Mouse (Mus musculus): Measurements from ENCODE around the gene Pgm2l1. TPM values are rescaled to one million over a fixed set of nuclear protein-coding genes. Genes with fewer than 3 reads are reported as not detected.
"Not testable (repeated sequence)": the region's sequence is repeated elsewhere in the genome, so short reads cannot be mapped to it uniquely, and the experiment has no call there.

The Pgm2l1 gene
- polyA plus RNA-seq, 1 experiment: 0.81 TPM

- no peak overlapping the region for H3K4me3 ChIP-seq (replicated peaks)
- peaks cover 5% of the 10 kb centered on the region; the same call in 1 of the 2 replicates for H3K36me3 ChIP-seq (ENCODE audit: control insufficient read depth)
- H3K27me3 ChIP-seq (ENCODE audit: control insufficient read depth): no peaks in the 10 kb centered on the region
- TF ChIP-seq GATA1 (IDR thresholded peaks at IDR 0.05; ENCODE audit: low read length) (no peak), TAL1 (IDR thresholded peaks at IDR 0.05; ENCODE audit: low read length) (no peak)
- no peaks in the 10 kb centered on the region for H3K9me3 ChIP-seq (ENCODE audit: control insufficient read depth, low read length)
- H3K4me1 ChIP-seq (ENCODE audit: control insufficient read depth): peaks cover 21% of the 10 kb centered on the region
Measured at GRCm38 (mm10) chr7:100240601-100241000, 13.4 kb downstream of the Pgm2l1 start.

- Histone ChIP-seq H3K9me3 (ENCODE audit: control insufficient read depth, low read length) (no peaks in the 10 kb centered on the region), H3K4me1 (ENCODE audit: control insufficient read depth) (peaks cover 22% of the 10 kb centered on the region), H3K4me3 (replicated peaks) (no peak overlapping the region), H3K27me3 (ENCODE audit: control insufficient read depth) (no peaks in the 10 kb centered on the region), H3K36me3 (ENCODE audit: control insufficient read depth) (peaks cover 5% of the 10 kb centered on the region; the same call in 1 of the 2 replicates)
- TF ChIP-seq GATA1 (IDR thresholded peaks at IDR 0.05; ENCODE audit: low read length) (no peak), TAL1 (IDR thresholded peaks at IDR 0.05; ENCODE audit: low read length) (no peak)
Measured at GRCm38 (mm10) chr7:100243007-100243406, 15.8 kb downstream of the Pgm2l1 start.

GRCm38 (mm10) chr7:100244225-100244624 is 17.0 kb downstream of the Pgm2l1 start:
- no peak for TF ChIP-seq TAL1 (IDR thresholded peaks at IDR 0.05; ENCODE audit: low read length)
- TF ChIP-seq GATA1 (IDR thresholded peaks at IDR 0.05; ENCODE audit: low read length): no peak
- H3K27me3 ChIP-seq (ENCODE audit: control insufficient read depth): no peaks in the 10 kb centered on the region
- peaks cover 20% of the 10 kb centered on the region for H3K4me1 ChIP-seq (ENCODE audit: control insufficient read depth)
- H3K36me3 ChIP-seq (ENCODE audit: control insufficient read depth): peaks cover 5% of the 10 kb centered on the region; the same call in 1 of the 2 replicates
- H3K4me3 ChIP-seq (replicated peaks): no peak overlapping the region
- H3K9me3 ChIP-seq (ENCODE audit: control insufficient read depth, low read length): no peaks in the 10 kb centered on the region

- no peaks in the 10 kb centered on the region for H3K9me3 ChIP-seq (ENCODE audit: control insufficient read depth, low read length)
- no peaks in the 10 kb centered on the region for H3K27me3 ChIP-seq (ENCODE audit: control insufficient read depth)
- TF ChIP-seq TAL1 (IDR thresholded peaks at IDR 0.05; ENCODE audit: low read length) (no peak), GATA1 (IDR thresholded peaks at IDR 0.05; ENCODE audit: low read length) (no peak)
- H3K36me3 ChIP-seq (ENCODE audit: control insufficient read depth): peaks cover 4% of the 10 kb centered on the region; the same call in 1 of the 2 replicates
- H3K4me3 ChIP-seq (replicated peaks): no peak overlapping the region
- H3K4me1 ChIP-seq (ENCODE audit: control insufficient read depth): peaks cover 23% of the 10 kb centered on the region
Measured at GRCm38 (mm10) chr7:100245176-100245575, 18.0 kb downstream of the Pgm2l1 start.

- Histone ChIP-seq H3K4me3 (replicated peaks) (peak overlapping the region; percentile 33), H3K27me3 (ENCODE audit: control insufficient read depth) (no peaks in the 10 kb centered on the region), H3K36me3 (ENCODE audit: control insufficient read depth) (peaks cover 32% of the 10 kb centered on the region), H3K4me1 (ENCODE audit: control insufficient read depth) (peaks cover 15% of the 10 kb centered on the region), H3K9me3 (ENCODE audit: control insufficient read depth, low read length) (no peaks in the 10 kb centered on the region)
- TF ChIP-seq GATA1 (IDR thresholded peaks at IDR 0.05; ENCODE audit: low read length) (no peak), TAL1 (IDR thresholded peaks at IDR 0.05; ENCODE audit: low read length) (no peak)
Measured at GRCm38 (mm10) chr7:100250667-100251066, 23.5 kb downstream of the Pgm2l1 start.

- Histone ChIP-seq H3K27me3 (ENCODE audit: control insufficient read depth) (no peaks in the 10 kb centered on the region), H3K9me3 (ENCODE audit: control insufficient read depth, low read length) (no peaks in the 10 kb centered on the region), H3K36me3 (ENCODE audit: control insufficient read depth) (peaks cover 53% of the 10 kb centered on the region), H3K4me1 (ENCODE audit: control insufficient read depth) (no peaks in the 10 kb centered on the region), H3K4me3 (replicated peaks) (no peak overlapping the region)
- TF ChIP-seq GATA1 (IDR thresholded peaks at IDR 0.05; ENCODE audit: low read length): no peak
Measured at GRCm38 (mm10) chr7:100262350-100262749, 35.2 kb downstream of the Pgm2l1 start.

GRCm38 (mm10) chr7:100264934-100265333 is 37.7 kb downstream of the Pgm2l1 start:
- not testable (repeated sequence) for H3K4me3 ChIP-seq (replicated peaks); H3K4me1 ChIP-seq (ENCODE audit: control insufficient read depth); H3K9me3 ChIP-seq (ENCODE audit: control insufficient read depth, low read length); H3K27me3 ChIP-seq (ENCODE audit: control insufficient read depth)
- peaks cover 60% of the 10 kb centered on the region for H3K36me3 ChIP-seq (ENCODE audit: control insufficient read depth)

GRCm38 (mm10) chr7:100272369-100272768 is 45.2 kb downstream of the Pgm2l1 start:
- Histone ChIP-seq H3K27me3 (ENCODE audit: control insufficient read depth) (no peaks in the 10 kb centered on the region), H3K36me3 (ENCODE audit: control insufficient read depth) (peaks cover 29% of the 10 kb centered on the region), H3K9me3 (ENCODE audit: control insufficient read depth, low read length) (no peaks in the 10 kb centered on the region), H3K4me1 (ENCODE audit: control insufficient read depth) (no peaks in the 10 kb centered on the region), H3K4me3 (replicated peaks) (no peak overlapping the region)
- no peak for TF ChIP-seq TAL1 (IDR thresholded peaks at IDR 0.05; ENCODE audit: low read length)
- TF ChIP-seq GATA1 (IDR thresholded peaks at IDR 0.05; ENCODE audit: low read length): no peak

GRCm38 (mm10) chr7:100274507-100274906 is 47.3 kb downstream of the Pgm2l1 start:
- H3K36me3 ChIP-seq (ENCODE audit: control insufficient read depth): peaks cover 18% of the 10 kb centered on the region
- H3K4me1 ChIP-seq (ENCODE audit: control insufficient read depth): no peaks in the 10 kb centered on the region
- no peaks in the 10 kb centered on the region for H3K9me3 ChIP-seq (ENCODE audit: control insufficient read depth, low read length)
- H3K27me3 ChIP-seq (ENCODE audit: control insufficient read depth): no peaks in the 10 kb centered on the region
- TF ChIP-seq GATA1 (IDR thresholded peaks at IDR 0.05; ENCODE audit: low read length) (no peak), TAL1 (IDR thresholded peaks at IDR 0.05; ENCODE audit: low read length) (no peak)
- H3K4me3 ChIP-seq (replicated peaks): no peak overlapping the region

- Histone ChIP-seq H3K4me3 (replicated peaks) (no peak overlapping the region), H3K9me3 (ENCODE audit: control insufficient read depth, low read length) (no peaks in the 10 kb centered on the region), H3K36me3 (ENCODE audit: control insufficient read depth) (peaks cover 11% of the 10 kb centered on the region), H3K27me3 (ENCODE audit: control insufficient read depth) (peaks cover 4% of the 10 kb centered on the region), H3K4me1 (ENCODE audit: control insufficient read depth) (no peaks in the 10 kb centered on the region)
- TF ChIP-seq TAL1 (IDR thresholded peaks at IDR 0.05; ENCODE audit: low read length) (no peak), GATA1 (IDR thresholded peaks at IDR 0.05; ENCODE audit: low read length) (no peak)
Measured at GRCm38 (mm10) chr7:100276397-100276796, 49.2 kb downstream of the Pgm2l1 start.

Data from erythroblast, embryonic 14.5 days (primary cell).